8 mouse cellular contexts compared by ENCODE assay signal in genomic region chr3:88578498-88579424, GRCm38 (mm10). TPM values are rescaled to one million over a fixed set of nuclear protein-coding genes. Genes with fewer than 3 reads are reported as not detected.
DNase-seq lines count a peak whose midpoint lies in the region; ATAC-seq and TF ChIP-seq lines count a peak whose summit lies in the region.

No protein-coding gene starts in this region.

- no peaks in the 10 kb centered on the region for H3K9me3 ChIP-seq in liver, embryonic 12.5 days (replicated peaks)

- peak overlapping the region; percentile 81 for H3K4me2 ChIP-seq in liver, embryonic 12.5 days

- H3K9ac ChIP-seq in liver, embryonic 12.5 days = peak overlapping the region; percentile 92; the same call in 1 of the 2 replicates

- no peaks in the 10 kb centered on the region for H3K27me3 ChIP-seq in cerebellum, adult 2 months (ENCODE audit: control insufficient read depth, insufficient read depth, low read length)
- no peaks in the 10 kb centered on the region for H3K27me3 ChIP-seq in spleen, adult 2 months (ENCODE audit: control insufficient read depth, insufficient read depth, low read length)
- peaks cover 6% of the 10 kb centered on the region for H3K27me3 ChIP-seq in liver, embryonic 12.5 days (replicated peaks)

- no peak overlapping the region for H3K27ac ChIP-seq in cerebellum, adult 2 months (ENCODE audit: insufficient read depth, low read length)
- H3K27ac ChIP-seq in spleen, adult 2 months (ENCODE audit: insufficient read depth, low read length) = no peak overlapping the region
- no peak overlapping the region; the same call in 1 of the 2 replicates for H3K27ac ChIP-seq in liver, embryonic 12.5 days

- no peak for TF ChIP-seq CTCF in cerebellum, adult 2 months (IDR thresholded peaks at IDR 0.05; ENCODE audit: borderline replicate concordance, insufficient read depth, low read depth, low read length)
- TF ChIP-seq CTCF in spleen, adult 2 months (IDR thresholded peaks at IDR 0.05; ENCODE audit: extremely low read depth, insufficient read depth, insufficient read length, insufficient replicate concordance) = no peak

- no peaks in the 10 kb centered on the region for H3K4me1 ChIP-seq in cerebellum, adult 2 months (ENCODE audit: control insufficient read depth, insufficient read depth, low read length)
- H3K4me1 ChIP-seq in spleen, adult 2 months (ENCODE audit: control insufficient read depth, insufficient read depth, insufficient read length) = peaks cover 3% of the 10 kb centered on the region; the same call in 1 of the 2 replicates
- H3K4me1 ChIP-seq in liver, embryonic 12.5 days = peaks cover 22% of the 10 kb centered on the region

- 54% methylated on average over 8 of the region's 8 CpGs for WGBS in cerebellum, adult 2 months
- WGBS in spleen, adult 2 months = 51% methylated on average over 8 of the region's 8 CpGs
- WGBS in liver, embryonic 12.5 days (ENCODE audit: insufficient replicate concordance) = 37% methylated on average over 8 of the region's 8 CpGs

- peaks cover 6% of the 10 kb centered on the region; the same call in 1 of the 2 replicates for H3K36me3 ChIP-seq in spleen, adult 2 months (ENCODE audit: control insufficient read depth, insufficient read depth, low read length)
- peaks cover 31% of the 10 kb centered on the region for H3K36me3 ChIP-seq in liver, embryonic 12.5 days

- DNase-seq in cerebellum, adult 2 months = no peak
- no peak for DNase-seq in cerebellum, postnatal 10 days
- no peak for DNase-seq in spleen, adult 2 months (ENCODE audit: low read depth in 1 of 2, low spot score in 2 of 2)
- DNase-seq in spleen, postnatal 36 days (ENCODE audit: low spot score in 2 of 2) = no peak
- DNase-seq in cerebellum, adult 18-20 months = no peak
- no peak for DNase-seq in thymus, postnatal 25 days

- TF ChIP-seq POLR2A in cerebellum, adult 2 months (IDR thresholded peaks at IDR 0.05; ENCODE audit: borderline replicate concordance, insufficient read depth, low read length) = no peak
- TF ChIP-seq POLR2A in spleen, adult 2 months (IDR thresholded peaks at IDR 0.05; ENCODE audit: low read depth, low read length) = no peak

- H3K4me3 ChIP-seq in cerebellum, adult 2 months (replicated peaks; ENCODE audit: insufficient read depth, low read depth, low read length) = peak overlapping the region; percentile 95
- H3K4me3 ChIP-seq in spleen, adult 2 months (ENCODE audit: extremely low read depth, insufficient read depth, insufficient read length) = 0 out of 2 replicates have a peak overlapping the region, but pooled peaks have one; percentile 94
- peak overlapping the region; percentile 88 for H3K4me3 ChIP-seq in liver, embryonic 12.5 days

- no peak for ATAC-seq in liver, embryonic 12.5 days
- ATAC-seq in granulocyte monocyte progenitor cell, adult 5-6 weeks (replicated peaks; ENCODE audit: poor library complexity, severe bottlenecking) = no peak

RNA-seq across cellular contexts. Expression of gene Ssr2, which starts 3.1 kb away (rescaled TPM):
- 141 and 142 TPM in 2 replicates for polyA plus RNA-seq in cerebellum, adult 2 months (2012; rRNA removed)
- polyA plus RNA-seq in spleen, adult 2 months (2012; rRNA removed) = 77.2 and 88.7 TPM in 2 replicates
- 172 and 177 TPM in 2 replicates for polyA plus RNA-seq in liver, embryonic 12.5 days (2016; fragmentation: Nextera tagmentation; extraction: Ambion mirVana)
- 401 and 434 TPM in 2 replicates for total RNA-seq in granulocyte monocyte progenitor cell, adult 5-6 weeks (2014; fragmentation: Nextera tagmentation)
- total RNA-seq in granulocyte monocyte progenitor cell, adult 5-6 weeks (2017) = 225 and 243 TPM in 2 replicates

RNA-seq across cellular contexts. Expression of gene Ubqln4, which starts 25.2 kb away (rescaled TPM):
- 86.4 and 87.3 TPM in 2 replicates for polyA plus RNA-seq in cerebellum, adult 2 months (2012; rRNA removed)
- 32.5 and 33.7 TPM in 2 replicates for polyA plus RNA-seq in spleen, adult 2 months (2012; rRNA removed)
- polyA plus RNA-seq in liver, embryonic 12.5 days (2016; fragmentation: Nextera tagmentation; extraction: Ambion mirVana) = 37.9 and 39.5 TPM in 2 replicates
- 64.7 and 67.9 TPM in 2 replicates for total RNA-seq in granulocyte monocyte progenitor cell, adult 5-6 weeks (2014; fragmentation: Nextera tagmentation)
- total RNA-seq in granulocyte monocyte progenitor cell, adult 5-6 weeks (2017) = 37.9 and 39.6 TPM in 2 replicates

RNA-seq across cellular contexts. Expression of gene Lamtor2, which starts 25.9 kb away (rescaled TPM):
- polyA plus RNA-seq in cerebellum, adult 2 months (2012; rRNA removed) = 143 and 159 TPM in 2 replicates
- polyA plus RNA-seq in spleen, adult 2 months (2012; rRNA removed) = 104 and 141 TPM in 2 replicates
- 101 and 102 TPM in 2 replicates for polyA plus RNA-seq in liver, embryonic 12.5 days (2016; fragmentation: Nextera tagmentation; extraction: Ambion mirVana)
- 60.7 and 74.3 TPM in 2 replicates for total RNA-seq in granulocyte monocyte progenitor cell, adult 5-6 weeks (2014; fragmentation: Nextera tagmentation)
- total RNA-seq in granulocyte monocyte progenitor cell, adult 5-6 weeks (2017) = 102 and 122 TPM in 2 replicates

RNA-seq across cellular contexts. Expression of gene Arhgef2, which starts 27.0 kb away (rescaled TPM):
- polyA plus RNA-seq in cerebellum, adult 2 months (2012; rRNA removed) = 128 and 129 TPM in 2 replicates
- 120 and 146 TPM in 2 replicates for polyA plus RNA-seq in spleen, adult 2 months (2012; rRNA removed)
- polyA plus RNA-seq in liver, embryonic 12.5 days (2016; fragmentation: Nextera tagmentation; extraction: Ambion mirVana) = 30.5 and 33.0 TPM in 2 replicates
- total RNA-seq in granulocyte monocyte progenitor cell, adult 5-6 weeks (2014; fragmentation: Nextera tagmentation) = 125 and 137 TPM in 2 replicates
- 59.1 and 73.5 TPM in 2 replicates for total RNA-seq in granulocyte monocyte progenitor cell, adult 5-6 weeks (2017)

RNA-seq across cellular contexts. Expression of gene Rab25, which starts 30.7 kb away (rescaled TPM):
- 0.46 and 1.4 TPM in 2 replicates for polyA plus RNA-seq in cerebellum, adult 2 months (2012; rRNA removed)
- 1.0 and 1.3 TPM in 2 replicates for polyA plus RNA-seq in spleen, adult 2 months (2012; rRNA removed)
- polyA plus RNA-seq in liver, embryonic 12.5 days (2016; fragmentation: Nextera tagmentation; extraction: Ambion mirVana) = 0.70 TPM in 1 of 2 replicates, not detected in the other
- total RNA-seq in granulocyte monocyte progenitor cell, adult 5-6 weeks (2014; fragmentation: Nextera tagmentation) = 1.0 and 1.2 TPM in 2 replicates
- not detected in 2 replicates for total RNA-seq in granulocyte monocyte progenitor cell, adult 5-6 weeks (2017)
